Mouse (Mus musculus) duodenum, adult 2 months (tissue): Measurements from ENCODE around the gene Pkdrej. TPM values are rescaled to one million over a fixed set of nuclear protein-coding genes. Genes with fewer than 3 reads are reported as not detected.

Source experiments
- polyA plus RNA-seq: library from polyadenylated mRNA; depleted of rRNA; stranded (reverse); fragments of >200 nt; gene quantifications from 2 replicates; pipeline ENCODE4 v1.2.3, GENCODE M21; 2012; ENCODE audit warnings: low replicate concordance; rRNA removed

The Pkdrej gene
- 0.05 and 0.08 TPM in 2 replicates for polyA plus RNA-seq

GRCm38 (mm10) chr15:85821203-85822010 is at the start of gene Pkdrej:
Pkdrej (minus strand) TSS chr15:85821734.

GRCm38 (mm10) chr15:85859490-85860031 is 38.0 kb upstream of the Pkdrej start, which contains the start of gene Gtse1:
Gtse1 (plus strand) TSS chr15:85859745.

GRCm38 (mm10) chr15:85831954-85832590 is 10.5 kb upstream of the Pkdrej start, which contains the start of gene Ttc38:
Ttc38 (plus strand) TSS chr15:85832306.

GRCm38 (mm10) chr15:85811535-85812277 is 9.8 kb downstream of the Pkdrej start, which contains the start of gene Cdpf1:
Cdpf1 (minus strand) TSS chr15:85811697.

Other genes starting within 250 kb of the Pkdrej start
- gene Wnt7b, start 239.3 kb downstream of the Pkdrej start, polyA plus RNA-seq, result 0.16 TPM in 1 of 2 replicates, not detected in the other
- gene Ppara, start 86.8 kb downstream of the Pkdrej start, polyA plus RNA-seq, result 3.8 and 8.9 TPM in 2 replicates
- 40.1 and 40.5 TPM in 2 replicates for gene Cdpf1, start 10.0 kb downstream of the Pkdrej start, polyA plus RNA-seq
- 6.5 and 7.1 TPM in 2 replicates for gene Ttc38, start 10.6 kb upstream of the Pkdrej start, polyA plus RNA-seq
- gene Gtse1, start 38.0 kb upstream of the Pkdrej start, polyA plus RNA-seq, result 6.2 and 7.7 TPM in 2 replicates
- gene Trmu, start 57.6 kb upstream of the Pkdrej start, polyA plus RNA-seq, result 7.7 and 9.3 TPM in 2 replicates
- gene Celsr1, start 212.0 kb upstream of the Pkdrej start, polyA plus RNA-seq, result 0.97 and 4.5 TPM in 2 replicates
- 17.1 and 19.5 TPM in 2 replicates for gene Gramd4, start 236.0 kb upstream of the Pkdrej start, polyA plus RNA-seq